Mouse (Mus musculus) sigmoid colon, adult 10 weeks (tissue): Measurements from ENCODE around the gene Krt5. TPM values are rescaled to one million over a fixed set of nuclear protein-coding genes. Genes with fewer than 3 reads are reported as not detected.

Experiments used
- polyA plus RNA-seq: library from polyadenylated mRNA; stranded (reverse); fragments of 350-450 nt; fragmentation: Illumina TruSeq; extraction: RNeasy Lipid Tissue Mini Kit (QIAGEN cat#74804); gene quantifications from one replicate; pipeline ENCODE4 v1.2.3, GENCODE M21; 2014; ENCODE audit warnings: low read depth, low replicate concordance

Krt5 gene
- not detected for polyA plus RNA-seq

GRCm38 (mm10) chr15:101712720-101713119 lies at the start of gene Krt5:
Gene Krt5 (minus strand): TSS chr15:101712898.

DNA sequence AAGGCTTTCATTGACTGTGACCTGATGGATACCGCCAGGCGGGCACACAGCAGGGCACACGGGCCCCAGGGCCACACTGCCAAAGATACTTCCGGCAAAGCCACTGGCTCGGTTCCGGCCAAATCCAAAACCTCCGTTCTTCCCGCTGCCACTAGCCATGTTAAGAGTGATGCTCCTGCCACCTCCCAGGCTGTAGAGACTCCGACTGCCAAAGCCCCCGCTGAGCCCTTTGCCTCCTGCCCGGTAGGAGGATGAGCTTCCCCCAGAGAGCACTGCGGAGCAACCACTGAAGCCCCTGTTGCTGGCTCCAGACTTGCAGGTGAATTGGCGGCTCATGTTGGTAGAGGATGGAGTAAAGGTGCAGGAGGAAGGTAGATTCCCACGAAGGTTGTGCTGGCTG lies 30.0 kb upstream of the Krt5 start, which contains the start of gene Krt71:
TSS of gene Krt71 (minus strand) at position 399 of the 400 bp plus-strand sequence.

GRCm38 (mm10) chr15:101694207-101694606 lies 18.5 kb downstream of the Krt5 start, which contains the start of gene Krt6a:
Gene Krt6a (minus strand): TSS chr15:101694307.

GRCm38 (mm10) chr15:101680187-101680586 lies 32.5 kb downstream of the Krt5 start, which contains the start of gene Krt6b:
Gene Krt6b (minus strand): TSS chr15:101680287.

Other genes with a start within 250 kb of the Krt5 start
- not detected for gene Krt81, start 249.1 kb downstream of the Krt5 start, polyA plus RNA-seq
- not detected for gene Krt86, start 239.4 kb downstream of the Krt5 start, polyA plus RNA-seq
- gene Krt83, start 221.4 kb downstream of the Krt5 start, polyA plus RNA-seq, result not detected
- gene Gm49425, start 195.6 kb downstream of the Krt5 start, polyA plus RNA-seq, result not detected
- not detected for gene Krt84, start 180.1 kb downstream of the Krt5 start, polyA plus RNA-seq
- gene Krt82, start 162.2 kb downstream of the Krt5 start, polyA plus RNA-seq, result not detected
- gene Krt90, start 149.9 kb downstream of the Krt5 start, polyA plus RNA-seq, result not detected
- not detected for gene Krt75, start 139.0 kb downstream of the Krt5 start, polyA plus RNA-seq
- gene Gm5414, start 84.7 kb downstream of the Krt5 start, polyA plus RNA-seq, result not detected
- not detected for gene Gm5478, start 65.5 kb downstream of the Krt5 start, polyA plus RNA-seq
- gene Krt6b, start 32.6 kb downstream of the Krt5 start, polyA plus RNA-seq, result not detected
- not detected for gene Krt6a, start 18.6 kb downstream of the Krt5 start, polyA plus RNA-seq
- gene Krt71, start 30.2 kb upstream of the Krt5 start, polyA plus RNA-seq, result not detected
- not detected for gene Krt72, start 73.6 kb upstream of the Krt5 start, polyA plus RNA-seq
- not detected for gene Krt73, start 89.4 kb upstream of the Krt5 start, polyA plus RNA-seq
- gene Krt2, start 105.3 kb upstream of the Krt5 start, polyA plus RNA-seq, result not detected
- gene Krt1, start 137.9 kb upstream of the Krt5 start, polyA plus RNA-seq, result 0.16 TPM
- not detected for gene Krt77, start 156.8 kb upstream of the Krt5 start, polyA plus RNA-seq
- gene Krt76, start 180.0 kb upstream of the Krt5 start, polyA plus RNA-seq, result not detected
- gene Krt4, start 211.8 kb upstream of the Krt5 start, polyA plus RNA-seq, result not detected
- gene Krt79, start 227.4 kb upstream of the Krt5 start, polyA plus RNA-seq, result not detected
- not detected for gene Krt78, start 241.4 kb upstream of the Krt5 start, polyA plus RNA-seq